Mouse (Mus musculus) telencephalon, adult 2 months (tissue): ENCODE measurements around the gene Pdzd2.

Experiments used
- DNase-seq: peaks from one replicate; pipeline ENCODE4 v3.0.0-alpha.2; 2011; ENCODE audit warnings: low read depth, low spot score

Pdzd2 gene

DNA sequence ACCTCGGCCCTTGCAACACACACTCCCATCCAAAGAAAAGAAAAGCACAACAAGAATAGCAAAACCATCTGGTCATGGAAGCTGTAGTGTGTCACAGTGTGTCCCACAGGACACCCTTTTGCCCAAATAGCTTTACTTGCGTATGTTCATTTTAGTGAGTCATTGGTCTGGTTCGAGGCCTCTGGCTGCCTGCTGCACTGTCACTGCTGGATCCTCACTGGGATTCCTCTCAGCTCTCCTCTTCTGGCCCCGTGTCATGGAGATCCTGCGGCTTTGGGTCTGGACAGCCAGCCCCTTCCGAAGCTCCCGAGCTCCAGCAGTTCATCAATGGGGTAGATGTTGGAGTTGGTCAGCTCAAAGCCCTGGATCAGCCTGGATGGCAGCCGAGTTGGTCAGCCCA lies 421.3 kb downstream of the Pdzd2 start:
- DNase-seq = no peak

DNA sequence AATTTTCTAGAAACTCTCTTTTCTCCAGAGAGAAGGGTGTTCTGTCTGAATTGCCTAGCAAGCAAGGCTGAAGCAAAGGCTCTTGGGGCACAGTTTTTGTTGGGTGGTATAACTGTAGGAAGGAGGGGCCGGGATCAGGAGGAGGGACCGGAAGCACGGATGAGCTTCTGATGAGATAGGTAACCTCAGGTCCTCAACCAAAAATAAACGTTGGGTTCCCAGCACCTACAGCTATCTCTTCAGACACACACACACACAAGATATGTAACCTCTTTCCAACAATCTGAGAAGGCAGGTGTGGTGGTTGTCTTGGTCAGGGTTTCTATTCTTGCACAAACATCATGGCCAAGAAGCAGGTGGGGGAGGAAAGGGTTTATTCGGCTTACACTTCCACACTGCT lies 422.4 kb downstream of the Pdzd2 start:
- DNase-seq = no peak

- no peak for DNase-seq
These were observed 423.7 kb downstream of the Pdzd2 start for GRCm38 (mm10) chr15:12315996-12316395.

GRCm38 (mm10) chr15:12314584-12314983 lies 425.1 kb downstream of the Pdzd2 start:
- no peak for DNase-seq

DNA sequence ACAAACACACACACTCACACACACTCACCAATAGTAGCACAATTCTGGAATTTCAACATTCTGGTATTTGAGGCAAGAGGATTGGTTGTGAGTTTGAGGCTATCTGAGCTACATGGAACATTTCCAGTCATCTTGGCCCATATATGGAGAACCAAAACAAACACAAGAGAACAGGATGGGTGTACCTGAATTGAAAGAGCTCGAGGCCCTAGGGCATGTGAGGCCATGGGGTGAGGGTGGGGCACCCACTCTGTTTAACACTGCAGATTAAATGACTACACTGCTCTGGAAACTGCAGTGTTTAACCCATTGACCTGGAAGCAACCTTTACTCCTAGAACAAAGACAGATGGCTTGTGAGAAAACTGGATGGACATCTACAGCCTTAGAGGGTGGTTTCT lies 426.5 kb downstream of the Pdzd2 start:
- DNase-seq = no peak

GRCm38 (mm10) chr15:12311465-12311864 lies 428.3 kb downstream of the Pdzd2 start:
- DNase-seq = no peak

DNA sequence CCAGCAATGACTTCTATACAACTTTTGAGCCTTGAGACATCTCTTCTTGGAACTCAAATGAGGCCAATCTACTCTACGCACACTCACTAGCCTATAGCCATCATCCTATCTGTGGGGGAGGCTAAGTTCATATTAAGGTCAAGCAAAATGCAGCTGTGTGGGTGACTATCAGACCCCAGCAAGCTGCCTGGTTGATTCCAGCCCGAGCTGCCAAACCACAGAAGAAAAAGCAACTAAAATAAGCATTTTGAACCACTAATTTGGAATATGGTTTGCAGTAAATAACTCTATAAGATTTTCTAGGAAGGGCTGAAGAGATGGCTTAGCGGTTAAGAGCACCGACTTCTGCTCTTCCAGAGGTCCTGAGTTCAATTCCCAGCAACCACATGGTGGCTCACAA lies 429.0 kb downstream of the Pdzd2 start:
- no peak for DNase-seq
